Mouse (Mus musculus) right cerebral cortex, adult 18-20 months (tissue): ENCODE data around the gene Chrna9.

Experiments used
- DNase-seq: peaks from one replicate; pipeline ENCODE4 v3.0.0; 2022; ENCODE audit warnings: mixed read lengths

The Chrna9 gene

GRCm38 (mm10) chr5:65919904-65920303 lies 14.8 kb upstream of the Chrna9 start:
- DNase-seq: no peak

GRCm38 (mm10) chr5:65920701-65921426 lies 13.9 kb upstream of the Chrna9 start:
- DNase-seq: no peak

- DNase-seq: no peak
Measured at GRCm38 (mm10) chr5:65921477-65922138, 13.1 kb upstream of the Chrna9 start.

- DNase-seq: no peak
Measured at GRCm38 (mm10) chr5:65926666-65927065, 8.1 kb upstream of the Chrna9 start.

- DNase-seq: no peak
Measured at GRCm38 (mm10) chr5:65929162-65929561, 5.6 kb upstream of the Chrna9 start.

GRCm38 (mm10) chr5:65930171-65930570 lies 4.5 kb upstream of the Chrna9 start:
- no peak for DNase-seq

GRCm38 (mm10) chr5:65933258-65933657 lies 1.5 kb upstream of the Chrna9 start:
- DNase-seq: no peak

- DNase-seq: no peak
Measured at GRCm38 (mm10) chr5:65933764-65934163, 957 bp upstream of the Chrna9 start.

- DNase-seq: no peak
Measured at GRCm38 (mm10) chr5:65937011-65937726, 2.4 kb downstream of the Chrna9 start.

GRCm38 (mm10) chr5:65937998-65938715 lies 3.4 kb downstream of the Chrna9 start:
- DNase-seq: peak; percentile 64

GRCm38 (mm10) chr5:65941145-65941544 lies 6.4 kb downstream of the Chrna9 start:
- no peak for DNase-seq

GRCm38 (mm10) chr5:65949822-65950221 lies 15.1 kb downstream of the Chrna9 start:
- no peak for DNase-seq

GRCm38 (mm10) chr5:65950236-65950635 lies 15.5 kb downstream of the Chrna9 start:
- DNase-seq: peak; percentile 54

GRCm38 (mm10) chr5:65950679-65951512 lies 16.2 kb downstream of the Chrna9 start:
- DNase-seq: no peak

- DNase-seq: no peak
Measured at GRCm38 (mm10) chr5:65951513-65951909, 16.8 kb downstream of the Chrna9 start.

GRCm38 (mm10) chr5:65954130-65955080 lies 19.7 kb downstream of the Chrna9 start:
- DNase-seq: no peak

GRCm38 (mm10) chr5:65955343-65956143 lies 20.8 kb downstream of the Chrna9 start:
- DNase-seq: peak; percentile 72

- no peak for DNase-seq
Measured at GRCm38 (mm10) chr5:65956144-65957008, 21.7 kb downstream of the Chrna9 start.

- DNase-seq: peak; percentile 24
Measured at GRCm38 (mm10) chr5:65958597-65958996, 23.9 kb downstream of the Chrna9 start.
